Mouse (Mus musculus) neural tube, embryonic 14.5 days (tissue): ENCODE data around the gene Pih1d2. TPM values are rescaled to one million over a fixed set of nuclear protein-coding genes. Genes with fewer than 3 reads are reported as not detected.

ENCODE experiments used
- ATAC-seq: fragments of 200-750 bp; cut with Nextera tagmentation; 2 replicates; pipeline ENCODE4 v1.8.0; 2017; ENCODE audit warnings: low read depth, mild to moderate bottlenecking, moderate TSS enrichment, moderate library complexity
- H3K27ac ChIP-seq: fragments of 300-500 bp; sonication (generic); 2 replicates; pipeline ENCODE4 v1.5.1; 2014; ENCODE audit warnings: low read depth, mild to moderate bottlenecking, control low read depth, low read length, moderate library complexity, mixed read lengths
- H3K27me3 ChIP-seq: fragments of 300-500 bp; sonication (generic); 2 replicates; pipeline ENCODE4 v1.6.1; 2014; ENCODE audit warnings: low read length; ENCODE audit not compliant: control insufficient read depth, insufficient read depth
- H3K36me3 ChIP-seq: fragments of 300-500 bp; sonication (generic); 2 replicates; pipeline ENCODE4 v1.6.1; 2014; ENCODE audit warnings: low read length, mixed read lengths; ENCODE audit not compliant: control insufficient read depth, insufficient read depth
- H3K4me1 ChIP-seq: fragments of 300-500 bp; sonication (generic); 2 replicates; pipeline ENCODE4 v1.6.1; 2014; ENCODE audit warnings: low read length; ENCODE audit not compliant: control insufficient read depth, insufficient read depth
- H3K4me2 ChIP-seq: fragments of 300-500 bp; sonication (generic); 2 replicates; pipeline ENCODE4 v1.6.1; 2014; ENCODE audit warnings: mild to moderate bottlenecking, low read depth, low read length, control low read depth
- H3K4me3 ChIP-seq: fragments of 300-500 bp; sonication (generic); 2 replicates; pipeline ENCODE4 v1.5.1; 2014; ENCODE audit warnings: low read depth, low read length, control low read depth, mixed read lengths
- H3K9ac ChIP-seq: fragments of 300-500 bp; sonication (generic); replicated peaks from 2 replicates; pipeline ENCODE4 v1.6.1; 2014; ENCODE audit warnings: low read depth, mild to moderate bottlenecking, control low read depth, low read length, mixed read lengths
- H3K9me3 ChIP-seq: fragments of 300-500 bp; sonication (generic); 2 replicates; pipeline ENCODE4 v1.6.1; 2016; ENCODE audit warnings: low read length; ENCODE audit not compliant: control insufficient read depth
- WGBS: fragments of 180-500 bp; shearing (Covaris S2); extraction: QIAGEN DNeasy Blood & Tissue Kit; methylation state at CpG from one replicate; pipeline ENCODE4 v1.1.7; 2014; 5-methylcytosine and 5-hydroxymethylcytosine counted together
- polyA plus RNA-seq: library from polyadenylated mRNA; unstranded; fragments of >200 nt; fragmentation: Nextera tagmentation; extraction: Ambion mirVana; gene quantifications from 2 replicates; pipeline ENCODE4 v1.2.1, GENCODE M21; 2014

Pih1d2 gene
- polyA plus RNA-seq, 1 experiment from 2014 or later: 4.4 TPM

DNA sequence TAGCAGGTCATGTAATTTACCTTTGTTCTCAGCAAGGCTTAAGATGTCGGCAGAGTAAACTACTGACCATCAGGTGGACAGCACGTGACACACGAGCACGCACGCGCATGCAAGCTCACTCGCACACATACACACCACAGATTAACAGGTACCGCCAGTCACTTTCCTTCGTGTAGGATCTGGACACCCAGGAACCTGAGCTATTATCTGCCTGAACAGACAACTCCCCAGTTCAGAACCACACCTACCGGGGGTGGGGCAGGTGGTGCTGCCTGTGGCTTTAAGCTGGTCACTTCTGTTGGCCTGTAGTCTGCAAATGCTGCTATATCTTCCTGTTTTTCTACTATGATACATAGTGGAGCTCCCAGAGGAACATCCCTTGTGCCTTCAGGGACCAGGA is 33.4 kb downstream of the Pih1d2 start:
- Histone ChIP-seq H3K9ac (no peak overlapping the region), H3K9me3 (no peaks in the 10 kb centered on the region), H3K27me3 (no peaks in the 10 kb centered on the region), H3K4me1 (no peaks in the 10 kb centered on the region), H3K4me2 (no peak overlapping the region), H3K27ac (no peak overlapping the region), H3K36me3 (peaks cover 61% of the 10 kb centered on the region), H3K4me3 (no peak overlapping the region)
- no peak for ATAC-seq
- 97% methylated on average over 10 of the region's 10 CpGs for WGBS

DNA sequence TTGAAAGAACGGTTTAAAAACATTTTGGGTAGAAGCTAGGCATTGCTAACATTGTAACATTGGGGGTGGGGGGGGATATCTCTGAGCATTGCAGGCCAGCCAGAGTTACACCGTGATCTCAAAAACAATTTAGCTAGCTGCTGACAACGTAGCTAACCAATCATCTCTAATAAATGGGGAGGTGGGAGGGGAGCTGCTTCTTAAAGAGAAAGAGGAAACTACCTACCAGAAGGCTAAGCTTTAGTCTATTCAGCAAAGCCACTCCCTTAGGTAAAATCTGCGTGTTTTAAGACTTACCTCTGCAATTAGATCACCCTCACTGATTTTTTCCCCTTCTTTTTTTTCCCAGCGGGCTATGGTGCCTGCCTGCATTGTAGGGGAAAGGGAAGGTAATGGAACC is 41.3 kb downstream of the Pih1d2 start:
- 29% methylated on average over 5 of the region's 5 CpGs for WGBS
- Histone ChIP-seq H3K9me3 (no peaks in the 10 kb centered on the region), H3K27ac (peak overlapping the region; percentile 80; the same call in 1 of the 2 replicates)

DNA sequence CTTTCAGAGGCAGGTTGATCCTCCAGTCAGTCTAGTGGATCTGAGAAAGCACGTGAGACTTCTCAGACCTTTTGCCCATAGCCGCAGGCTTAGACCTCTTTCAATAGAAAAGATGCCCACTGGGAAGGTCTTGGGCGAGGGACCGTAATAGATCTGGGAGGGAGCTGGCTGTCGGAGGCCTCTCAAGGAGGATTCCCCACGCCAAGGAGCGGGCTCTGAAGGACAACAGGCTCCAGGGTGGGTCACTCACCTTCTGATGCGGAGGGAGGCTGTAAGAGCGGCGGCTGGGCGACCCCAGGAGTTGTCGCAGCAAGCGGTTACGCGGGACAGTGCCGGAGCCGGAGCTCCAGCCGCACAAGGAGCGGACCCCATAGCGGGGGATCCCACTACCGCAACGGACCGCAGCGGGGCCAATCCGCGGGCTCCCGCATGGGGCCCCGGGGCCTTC is 41.8 kb downstream of the Pih1d2 start:
- no peaks in the 10 kb centered on the region for H3K27me3 ChIP-seq
- H3K36me3 ChIP-seq: 0 out of 2 replicates have a peak, but pooled peaks cover 12% of the 10 kb centered on the region
- WGBS: under 1% methylated on average over 28 of the region's 28 CpGs
- H3K9me3 ChIP-seq: no peaks in the 10 kb centered on the region
- H3K4me2 ChIP-seq: peak overlapping the region; percentile 80
- no peak for ATAC-seq
- peak overlapping the region; percentile 89 for H3K9ac ChIP-seq
- H3K4me1 ChIP-seq: peaks cover 16% of the 10 kb centered on the region
- peak overlapping the region; percentile 80 for H3K27ac ChIP-seq
- H3K4me3 ChIP-seq: peak overlapping the region; percentile 90

More for the DNA sequence above, 41.3 kb downstream of the Pih1d2 start:
- Histone ChIP-seq H3K4me1 (peaks cover 16% of the 10 kb centered on the region), H3K4me2 (peak overlapping the region; percentile 80), H3K9ac (peak overlapping the region; percentile 89), H3K36me3 (peaks cover 18% of the 10 kb centered on the region; the same call in 1 of the 2 replicates), H3K4me3 (peak overlapping the region; percentile 90), H3K27me3 (no peaks in the 10 kb centered on the region)
- ATAC-seq: no peak

DNA sequence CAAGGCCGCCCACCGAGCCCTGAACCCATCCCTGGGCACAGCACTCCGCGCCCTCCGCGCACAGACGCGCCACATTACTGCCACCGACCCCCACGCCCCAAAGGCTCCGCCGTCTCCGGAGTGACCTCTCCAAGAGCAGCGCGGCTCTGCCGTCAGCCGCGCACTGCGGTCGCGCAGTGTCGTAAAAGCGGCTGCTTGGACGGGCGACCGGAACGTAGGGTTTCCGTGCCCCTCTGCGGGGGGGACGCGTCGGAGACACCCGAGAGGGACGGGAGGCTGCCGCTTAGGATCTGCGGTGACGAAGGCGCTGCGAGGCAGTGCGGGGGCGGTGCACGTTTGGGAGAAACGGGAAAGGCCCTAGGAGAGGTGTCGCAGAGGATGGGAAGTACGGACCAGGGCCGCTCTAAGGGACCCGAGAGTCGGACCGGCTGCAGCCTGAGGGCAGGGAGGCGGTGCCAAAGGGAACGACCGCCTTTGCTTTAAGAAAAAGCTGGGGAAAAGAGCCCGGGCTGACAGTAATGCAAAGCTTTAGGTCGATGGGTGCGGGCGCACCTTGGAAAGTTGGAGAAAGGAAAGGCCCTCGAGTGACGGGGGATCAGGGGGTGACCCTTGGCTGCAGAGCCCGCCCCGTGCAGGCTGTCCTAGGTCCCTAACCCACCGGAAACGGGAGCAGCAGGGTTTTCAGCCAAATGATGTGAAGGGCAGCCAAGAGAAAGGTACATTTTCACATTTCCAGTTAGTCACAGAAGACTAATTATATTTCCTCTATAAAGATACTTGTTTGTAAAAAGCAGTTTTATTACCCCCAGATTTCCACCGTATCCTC is 42.5 kb downstream of the Pih1d2 start, which contains the start of gene Dlat:
Dlat (minus strand) TSS at position 389 of the 826 bp plus-strand sequence.
- Histone ChIP-seq H3K36me3 (0 out of 2 replicates have a peak, but pooled peaks cover 11% of the 10 kb centered on the region), H3K27ac (peak within 1 kb of the TSS; percentile 80), H3K9ac (peak within 1 kb of the TSS; percentile 89), H3K4me2 (peak within 1 kb of the TSS; percentile 80), H3K9me3 (no peaks in the 10 kb centered on the region), H3K4me1 (peaks cover 16% of the 10 kb centered on the region), H3K27me3 (no peaks in the 10 kb centered on the region), H3K4me3 (peak within 1 kb of the TSS; percentile 90)
- peak; percentile 94 for ATAC-seq
- 0% methylated on average over 63 of the region's 63 CpGs for WGBS

DNA sequence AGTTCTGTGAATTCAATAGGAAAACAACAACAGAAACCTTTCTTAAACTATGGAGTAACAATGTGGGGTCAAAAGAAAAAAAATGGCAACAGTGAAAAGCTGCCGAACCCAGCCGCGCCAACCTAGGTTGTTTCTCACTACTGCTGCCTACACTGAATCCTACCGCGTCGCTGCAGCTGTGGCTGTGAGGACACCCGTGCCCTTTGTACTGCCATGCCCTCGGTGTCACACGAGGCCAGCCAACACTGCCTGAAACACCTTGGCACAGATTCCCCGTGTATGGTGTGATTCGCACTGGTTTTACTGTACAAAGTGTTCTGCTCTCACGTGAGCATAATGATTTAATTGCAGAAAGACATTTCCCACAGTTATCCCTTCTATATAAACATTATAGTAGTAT is 43.3 kb downstream of the Pih1d2 start:
- H3K27ac ChIP-seq: no peak overlapping the region
- H3K9ac ChIP-seq: 0 out of 2 replicates have a peak overlapping the region, but pooled peaks have one; percentile 39
- H3K36me3 ChIP-seq: peaks cover 15% of the 10 kb centered on the region
- no peaks in the 10 kb centered on the region for H3K27me3 ChIP-seq
- H3K4me1 ChIP-seq: peaks cover 16% of the 10 kb centered on the region
- H3K4me2 ChIP-seq: peak overlapping the region; percentile 80
- H3K9me3 ChIP-seq: no peaks in the 10 kb centered on the region
- WGBS: 13% methylated on average over 12 of the region's 12 CpGs
- no peak for ATAC-seq
- H3K4me3 ChIP-seq: peak overlapping the region; percentile 90

DNA sequence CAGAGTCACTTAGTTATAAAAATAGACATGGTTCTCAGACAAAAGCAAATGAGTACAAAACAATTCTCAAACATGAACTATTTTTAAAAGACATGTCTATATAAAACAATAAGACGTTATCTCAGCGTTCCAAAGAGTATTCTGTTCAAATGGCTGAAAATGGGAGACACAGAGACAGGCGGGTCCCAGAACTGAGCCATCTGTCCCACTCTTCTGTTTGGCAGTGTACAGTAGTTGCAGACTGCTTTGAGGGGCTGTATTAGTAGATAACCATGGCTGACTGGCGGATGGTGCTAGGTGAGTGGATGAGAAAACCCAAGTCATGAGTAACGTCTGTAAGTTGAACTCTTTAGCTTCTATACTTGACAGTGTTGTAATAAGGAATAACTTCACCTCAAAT is 47.7 kb downstream of the Pih1d2 start:
- Histone ChIP-seq H3K9ac (no peak overlapping the region), H3K27ac (no peak overlapping the region), H3K4me2 (no peak overlapping the region), H3K4me1 (peaks cover 5% of the 10 kb centered on the region), H3K36me3 (peaks cover 25% of the 10 kb centered on the region), H3K9me3 (no peaks in the 10 kb centered on the region), H3K27me3 (no peaks in the 10 kb centered on the region), H3K4me3 (no peak overlapping the region)
- WGBS: 92% methylated on average over 5 of the region's 5 CpGs
- no peak for ATAC-seq

DNA sequence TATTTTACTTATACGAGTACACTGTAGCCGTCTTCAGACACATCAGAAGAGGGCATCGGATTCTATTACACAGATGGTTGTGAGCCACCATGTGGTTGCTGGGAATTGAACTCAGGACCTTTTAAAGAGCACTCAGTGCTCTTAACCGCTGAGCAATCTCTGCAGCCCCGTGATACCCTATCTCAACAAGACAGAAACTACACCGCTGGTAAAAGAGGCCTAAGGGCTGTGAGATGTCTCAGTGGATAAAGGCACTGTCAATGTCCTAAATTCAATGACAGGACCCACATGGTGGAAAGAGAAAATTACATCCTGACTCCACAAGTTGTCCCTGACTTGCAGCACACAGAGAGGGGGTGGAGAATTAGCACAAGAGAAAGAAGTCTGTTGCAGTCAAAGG is 49.3 kb downstream of the Pih1d2 start:
- Histone ChIP-seq H3K27ac (no peak overlapping the region), H3K4me1 (no peaks in the 10 kb centered on the region), H3K27me3 (no peaks in the 10 kb centered on the region), H3K4me3 (no peak overlapping the region), H3K4me2 (no peak overlapping the region), H3K36me3 (peaks cover 25% of the 10 kb centered on the region), H3K9me3 (no peaks in the 10 kb centered on the region), H3K9ac (no peak overlapping the region)
- WGBS: 87% methylated on average over 6 of the region's 6 CpGs
- ATAC-seq: no peak

DNA sequence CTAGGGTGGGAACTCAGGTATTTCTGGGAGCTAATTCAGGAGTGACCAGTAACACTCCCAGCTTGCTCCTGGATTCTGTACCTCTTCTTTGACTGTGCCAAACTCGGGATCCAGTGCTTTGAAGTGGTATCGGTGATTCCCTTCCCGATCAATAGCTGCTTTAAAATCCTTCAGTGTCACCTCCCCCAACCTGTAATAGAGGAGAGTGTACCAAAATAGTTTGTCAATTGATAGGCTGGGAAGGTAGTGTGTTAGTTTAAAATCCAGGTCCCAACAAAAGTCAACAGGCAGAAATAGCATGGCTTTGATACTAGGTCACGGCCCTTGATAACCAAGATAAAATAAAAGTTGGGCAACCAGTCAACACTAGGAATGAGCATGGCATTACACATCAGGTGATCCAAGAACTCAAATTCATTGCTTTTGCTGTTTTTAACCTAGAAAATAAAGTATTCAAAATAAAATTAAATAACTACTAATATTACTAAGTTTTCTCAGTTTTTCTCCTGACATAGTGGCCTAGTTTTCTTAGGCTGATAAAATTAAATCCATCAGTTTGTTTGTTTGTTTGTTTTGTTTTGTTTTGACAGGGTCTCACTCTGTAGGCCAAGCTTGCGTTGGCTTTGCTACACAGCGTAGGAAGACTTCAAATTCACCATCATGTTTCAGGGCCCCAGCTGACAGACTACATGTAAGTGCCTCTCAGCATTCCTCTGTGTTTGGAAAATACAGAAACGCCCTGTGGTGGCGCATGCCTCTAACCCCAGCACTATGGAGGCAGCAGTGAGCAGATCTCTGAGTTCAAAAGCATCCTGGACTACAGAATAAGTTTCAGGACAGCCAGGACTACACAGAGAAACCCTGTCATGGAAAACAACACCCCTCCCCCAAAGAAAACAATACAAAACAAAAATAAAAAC is 50.7 kb downstream of the Pih1d2 start:
- no peak for ATAC-seq
- Histone ChIP-seq H3K9ac (no peak overlapping the region), H3K9me3 (no peaks in the 10 kb centered on the region), H3K4me1 (no peaks in the 10 kb centered on the region), H3K27ac (no peak overlapping the region), H3K27me3 (no peaks in the 10 kb centered on the region), H3K4me3 (no peak overlapping the region), H3K4me2 (no peak overlapping the region), H3K36me3 (peaks cover 25% of the 10 kb centered on the region)
- 82% methylated on average over 8 of the region's 8 CpGs for WGBS
